Mouse (Mus musculus) layer of hippocampus, postnatal 10 days (tissue): Measurements from ENCODE around the gene Cadm4. TPM values are rescaled to one million over a fixed set of nuclear protein-coding genes. Genes with fewer than 3 reads are reported as not detected.

Experiments used
- DNase-seq, 2 experiments: peaks; one replicate each; pipeline ENCODE4 v3.0.0; 2021; ENCODE audit warnings: low spot score in 2 of 2
- long read RNA-seq: library from polyadenylated mRNA; stranded (forward); transcript quantifications from one replicate; pipeline ENCODE4 v2.0.0, GENCODE M21; 2023
- total RNA-seq, 2 experiments: library from RNA; stranded (reverse); gene quantifications; 2 replicates each; pipeline ENCODE4 v1.2.3; 2021

The Cadm4 gene
- total RNA-seq = 100 to 1,000 TPM; 269 to 279 TPM
- long read RNA-seq, partial matches to known transcripts = 2 of 17 reads
- long read RNA-seq, other reads (novel, unspliced or antisense) = 11 of 17 reads

DNA sequence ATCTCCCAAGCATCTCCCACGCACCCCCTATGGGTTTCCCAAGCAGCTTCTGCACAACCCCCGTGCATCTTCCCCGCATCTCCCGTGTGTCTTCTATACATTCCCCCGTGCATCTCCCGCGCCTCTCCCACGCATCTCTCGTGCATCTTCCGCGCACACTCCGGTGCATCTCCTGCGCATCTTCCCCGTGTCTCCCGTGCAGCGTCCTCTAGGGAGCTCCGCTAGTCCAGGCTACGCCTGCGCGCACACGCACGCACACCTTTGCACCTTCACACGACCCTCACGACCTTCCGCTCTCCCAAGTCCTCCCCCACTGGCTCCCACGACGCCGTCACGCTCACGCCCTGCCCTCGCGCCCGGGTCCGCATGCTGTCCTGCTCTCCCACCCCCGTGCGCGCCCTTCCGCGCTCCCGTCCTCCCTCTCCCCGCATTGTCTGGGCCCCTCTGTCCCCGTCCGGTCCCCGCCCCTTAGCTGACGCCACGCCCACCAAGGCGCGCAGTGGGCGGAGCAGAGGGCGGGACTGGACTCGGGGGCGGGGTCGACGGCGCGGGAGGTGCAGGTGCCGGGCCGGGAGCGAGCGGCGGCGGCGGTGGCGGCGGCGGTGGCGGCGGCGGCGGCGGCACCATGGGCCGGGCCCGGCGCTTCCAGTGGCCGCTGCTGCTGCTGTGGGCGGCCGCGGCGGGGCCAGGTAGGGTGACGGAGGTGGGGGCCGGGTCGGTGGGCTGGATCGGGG lies at the start of gene Cadm4:
Gene Cadm4 (plus strand): TSS at position 550 of the 734 bp plus-strand sequence.
- DNase-seq = peak; percentile 88 to 95

DNA sequence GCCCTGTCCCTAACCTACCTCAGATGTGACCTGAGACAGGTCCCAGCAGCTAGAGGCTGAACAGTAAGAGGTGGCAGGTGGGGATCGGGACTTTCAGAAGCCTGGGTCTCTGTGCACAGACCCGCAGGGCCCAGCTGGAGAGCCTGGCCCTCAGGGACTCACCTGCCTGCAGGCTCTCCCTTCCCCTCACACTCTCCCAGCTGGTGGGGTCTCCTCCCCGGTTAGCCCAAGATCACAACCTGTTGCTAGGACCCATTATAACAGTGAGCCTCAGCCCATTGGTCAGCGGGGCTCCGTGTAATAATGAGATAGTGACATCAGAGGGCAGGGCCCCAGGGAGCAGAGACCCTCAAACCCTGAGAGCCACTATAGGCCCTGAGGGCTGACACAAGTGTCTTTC lies 46.5 kb upstream of the Cadm4 start:
- DNase-seq = no peak

DNA sequence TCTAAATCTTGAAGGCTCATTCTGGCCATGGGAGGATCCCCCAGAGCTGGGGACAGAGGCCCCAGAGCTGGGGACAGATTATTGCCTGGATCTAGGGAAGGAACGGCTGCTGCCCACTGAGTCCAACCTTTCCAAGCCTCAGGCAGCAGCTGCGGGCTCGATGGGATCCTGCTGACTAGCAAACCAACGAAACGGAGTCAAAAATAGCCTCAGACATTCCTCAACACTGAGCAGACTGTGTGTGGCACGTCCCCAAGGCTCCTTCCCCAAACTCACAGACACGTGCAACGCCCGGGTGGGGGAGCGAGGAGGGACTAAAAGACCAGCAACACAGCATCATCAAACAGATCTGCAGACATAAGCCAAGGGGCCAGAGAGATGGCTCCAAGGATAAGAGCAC lies 43.8 kb upstream of the Cadm4 start:
- peak; percentile 22 to 39 for DNase-seq

DNA sequence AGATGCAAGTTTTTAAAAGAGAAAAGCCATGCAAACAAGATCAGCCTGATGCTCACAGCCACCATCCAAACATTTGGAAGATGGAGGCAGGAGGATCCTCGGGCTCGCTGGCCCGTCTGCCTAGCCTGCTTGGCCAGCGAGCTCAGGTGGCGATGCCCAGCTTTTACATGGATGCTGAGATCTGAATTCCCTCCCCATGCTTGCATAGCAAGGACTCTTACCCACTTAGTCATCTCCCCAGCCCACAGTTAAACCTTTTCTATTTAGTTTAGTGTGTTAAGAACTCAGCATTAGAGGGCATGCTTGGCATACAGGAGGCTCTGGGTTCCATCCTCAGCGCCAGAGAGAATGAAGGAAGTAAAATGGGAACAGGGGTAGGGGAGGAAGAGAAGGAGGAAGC lies 42.6 kb upstream of the Cadm4 start:
- no peak for DNase-seq

DNA sequence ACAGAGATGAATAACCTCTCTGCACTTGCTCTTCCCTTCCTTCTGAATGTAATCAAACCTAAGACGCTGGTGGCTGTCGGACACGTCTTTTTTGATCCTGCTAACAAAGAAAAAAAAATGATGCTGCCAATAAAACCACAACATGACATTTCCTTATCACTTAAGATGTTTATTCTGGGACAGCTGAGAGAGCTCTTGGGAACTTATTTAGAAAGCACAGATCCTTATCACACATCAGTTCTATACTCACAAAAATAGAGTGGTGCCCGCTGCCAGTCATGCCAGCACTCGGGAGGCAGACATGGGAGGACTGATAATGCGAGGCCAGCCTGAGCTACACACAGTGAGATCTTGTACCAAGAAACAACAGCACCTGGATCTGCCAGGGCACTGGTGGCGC lies 41.9 kb upstream of the Cadm4 start:
- no peak for DNase-seq

DNA sequence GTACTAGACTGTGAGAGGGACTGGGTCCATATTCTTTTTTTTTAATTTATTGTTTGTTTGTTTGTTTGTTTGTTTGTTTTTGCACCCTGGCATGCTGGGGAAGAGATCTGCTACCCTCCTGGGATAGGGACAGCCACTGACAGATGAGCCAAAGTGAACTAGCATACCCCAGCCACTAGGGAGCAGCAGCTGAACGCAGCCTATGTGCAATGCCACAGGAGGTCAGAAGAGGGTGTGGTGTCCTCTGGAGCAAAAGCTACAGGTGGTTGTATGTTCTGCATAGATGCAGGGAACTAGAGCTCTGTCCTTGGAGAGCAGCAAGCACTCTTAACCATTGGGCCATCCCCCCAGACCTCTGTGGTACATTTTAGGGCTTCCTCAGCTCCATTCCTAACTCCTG lies 40.0 kb upstream of the Cadm4 start:
- DNase-seq = peak; percentile 50 to 57

DNA sequence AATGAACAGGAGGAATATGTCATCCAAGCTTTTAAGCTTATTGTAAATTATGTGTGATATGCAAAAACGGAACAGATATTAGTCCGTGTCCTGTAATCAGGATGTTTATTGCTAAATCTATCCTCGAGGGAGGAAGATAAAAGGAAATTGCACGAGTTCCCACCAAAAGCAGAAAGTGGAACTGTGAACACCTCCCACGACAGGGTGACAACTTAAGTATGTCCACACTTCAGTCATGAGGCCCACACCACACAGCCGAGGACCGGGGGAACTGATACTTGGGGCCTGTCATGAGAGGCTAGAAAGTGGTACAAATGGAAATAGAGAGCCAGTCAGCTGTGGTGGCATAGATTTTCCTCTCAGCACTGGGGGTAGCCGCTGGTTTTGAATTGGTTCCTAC lies 39.5 kb upstream of the Cadm4 start:
- DNase-seq = no peak

DNA sequence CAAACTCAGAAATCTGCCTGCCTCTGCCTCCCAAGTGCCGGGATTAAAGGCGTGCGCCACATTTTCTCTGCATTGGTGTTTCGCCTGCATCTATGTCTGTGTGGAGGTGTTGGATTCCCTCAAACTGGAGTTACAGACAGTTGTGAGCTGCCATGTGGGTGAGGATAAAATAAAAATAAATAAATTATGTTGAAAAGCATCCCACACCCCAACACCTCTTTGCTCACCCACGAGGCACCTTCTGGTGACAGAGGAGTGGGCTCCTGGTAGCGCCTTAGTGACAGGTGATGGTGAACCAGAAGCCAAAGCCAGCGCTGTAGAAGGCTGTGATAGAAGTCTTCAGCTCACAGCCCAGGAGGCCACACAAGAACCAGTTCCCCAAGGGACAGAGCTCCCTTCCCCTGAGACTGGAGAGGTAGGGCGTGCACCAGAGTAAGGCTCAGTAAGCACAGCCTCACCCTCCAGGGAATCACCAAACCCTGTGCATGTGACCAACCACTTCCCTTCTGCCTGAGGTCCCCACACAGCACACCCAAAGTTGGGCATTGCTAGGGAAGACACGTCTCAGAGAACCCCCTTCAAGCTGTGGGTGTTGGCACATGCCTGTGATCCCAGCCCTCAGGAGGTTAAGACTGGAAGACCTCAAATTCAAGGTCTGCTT lies 36.4 kb upstream of the Cadm4 start:
- DNase-seq = no peak

DNA sequence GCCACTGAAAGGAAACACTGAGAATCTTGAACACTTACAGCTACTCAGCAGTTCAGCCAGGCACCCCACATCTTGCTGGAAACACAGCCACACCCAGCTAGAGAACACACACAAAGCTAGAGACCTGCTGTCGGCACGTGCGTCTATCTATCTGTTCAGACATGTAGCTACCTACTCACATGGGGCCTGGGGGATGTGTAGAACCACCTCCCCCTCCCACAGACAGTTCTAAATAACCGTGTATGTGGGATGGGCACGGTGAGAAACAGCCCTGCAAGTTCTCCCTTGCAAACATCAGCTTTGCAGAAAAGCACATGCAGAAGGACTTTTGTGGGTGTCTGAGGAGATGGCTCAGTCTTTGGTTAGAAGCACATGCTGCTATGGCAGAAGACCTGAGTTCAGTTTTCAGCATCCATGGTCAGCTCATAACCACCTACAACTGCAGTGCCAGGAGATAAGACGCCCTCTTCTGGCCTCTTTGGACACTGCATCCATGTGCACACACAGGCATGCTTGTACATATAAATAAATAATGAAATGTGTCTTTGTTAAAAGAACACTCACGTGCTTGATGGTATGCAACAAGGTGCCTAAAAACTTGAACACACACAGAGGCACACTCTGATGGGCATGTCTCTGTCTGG lies 35.0 kb upstream of the Cadm4 start:
- DNase-seq = no peak

DNA sequence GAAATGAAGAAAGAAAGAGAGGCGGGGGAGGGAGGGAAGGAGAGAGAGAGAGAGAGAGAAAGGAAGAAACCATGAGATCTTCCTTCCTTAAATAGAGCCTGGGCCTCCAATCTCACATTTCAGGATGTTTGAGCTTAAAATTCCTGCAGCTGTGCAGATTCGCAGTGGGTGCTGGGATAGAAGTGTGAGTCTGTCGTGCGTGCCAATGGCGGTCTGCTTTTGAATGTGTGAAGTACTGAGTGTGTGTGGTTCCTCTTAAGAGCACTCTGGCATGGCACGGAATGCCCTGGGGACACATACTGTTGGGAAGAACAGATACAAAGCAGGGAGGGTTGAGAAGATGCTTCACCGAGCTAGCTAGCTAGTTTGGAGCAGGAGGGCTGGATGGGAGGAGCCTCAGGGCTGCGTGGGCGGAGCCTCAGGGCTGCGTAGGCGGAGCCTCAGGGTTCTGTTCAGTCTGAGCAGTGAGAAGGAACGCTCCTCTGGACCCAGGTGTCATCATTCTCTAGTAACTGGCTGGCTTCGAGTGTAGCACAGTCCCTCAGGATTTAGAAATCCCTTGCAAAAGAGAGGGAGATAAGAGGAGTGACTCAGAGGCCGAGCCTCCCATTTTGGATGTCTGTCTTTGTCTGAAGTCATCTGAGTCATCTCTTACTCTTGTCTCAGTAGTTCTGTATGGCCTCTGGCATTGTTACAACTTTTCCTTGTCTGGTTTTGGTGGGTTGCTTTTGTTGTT lies 32.9 kb upstream of the Cadm4 start:
- no peak for DNase-seq

DNA sequence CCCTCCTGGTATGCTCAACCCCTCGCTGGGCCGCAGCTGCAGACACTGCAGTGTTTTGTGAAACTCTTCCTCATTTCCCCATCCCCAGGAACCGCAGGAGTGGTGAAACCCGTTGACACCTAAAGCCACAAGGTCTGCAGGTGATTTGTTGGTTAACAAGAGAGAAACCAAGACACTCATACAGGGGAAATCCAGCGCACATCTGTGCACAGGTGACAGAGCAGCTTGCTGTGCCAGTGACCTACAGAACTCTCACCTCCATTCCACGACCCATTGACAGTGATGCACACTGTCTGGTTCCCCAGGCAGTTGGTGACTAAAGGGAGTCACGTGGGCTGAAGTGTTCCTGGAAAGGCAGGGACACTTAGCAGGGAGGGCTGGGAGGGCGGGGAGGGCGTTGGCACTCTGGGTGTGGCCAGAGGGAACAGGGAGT lies 31.2 kb upstream of the Cadm4 start:
- DNase-seq = no peak

DNA sequence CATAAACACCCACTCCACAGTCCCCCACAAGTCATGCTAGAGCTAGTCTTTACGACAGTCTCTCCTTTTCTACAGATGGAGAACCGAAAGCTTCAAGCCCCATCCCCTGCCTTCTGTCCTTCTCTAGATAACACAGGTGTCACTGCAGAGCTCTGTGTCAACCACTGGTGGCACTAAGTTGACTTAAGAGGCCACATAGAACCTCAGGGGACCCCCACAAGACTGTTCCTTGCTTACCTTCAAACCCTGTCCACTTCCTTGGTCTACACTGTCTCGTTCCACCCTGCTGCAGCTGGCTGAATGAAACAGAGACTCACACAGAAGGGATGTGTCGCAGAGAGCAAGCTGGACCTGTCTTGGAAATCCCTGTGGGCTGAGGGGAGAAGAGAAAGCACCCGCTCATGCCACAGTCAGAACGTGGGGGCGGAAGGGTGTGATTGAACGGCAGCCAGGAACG lies 29.9 kb upstream of the Cadm4 start, which contains the start of gene Irgc1:
Gene Irgc1 (minus strand): TSS at position 443 of the 457 bp plus-strand sequence.
- no peak for DNase-seq

DNA sequence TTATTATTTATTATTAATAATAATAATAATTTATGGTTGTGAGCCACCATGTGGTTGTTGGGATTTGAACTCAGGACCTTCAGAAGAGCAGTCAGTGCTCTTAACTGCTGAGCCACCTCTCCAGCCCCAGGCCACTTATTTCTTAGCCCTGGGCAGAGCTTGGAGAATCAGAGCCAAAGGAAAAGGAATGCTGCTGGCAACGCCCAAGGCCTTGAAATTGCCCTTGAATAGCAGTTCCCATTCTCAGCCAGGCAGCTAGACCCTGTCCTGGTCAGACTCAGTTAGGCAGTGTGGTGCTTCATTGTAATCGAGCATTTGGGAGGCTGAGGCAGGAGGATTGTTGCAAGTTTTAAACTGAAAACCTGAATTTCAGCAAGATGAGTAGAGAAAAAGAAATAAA lies 27.6 kb upstream of the Cadm4 start:
- no peak for DNase-seq

DNA sequence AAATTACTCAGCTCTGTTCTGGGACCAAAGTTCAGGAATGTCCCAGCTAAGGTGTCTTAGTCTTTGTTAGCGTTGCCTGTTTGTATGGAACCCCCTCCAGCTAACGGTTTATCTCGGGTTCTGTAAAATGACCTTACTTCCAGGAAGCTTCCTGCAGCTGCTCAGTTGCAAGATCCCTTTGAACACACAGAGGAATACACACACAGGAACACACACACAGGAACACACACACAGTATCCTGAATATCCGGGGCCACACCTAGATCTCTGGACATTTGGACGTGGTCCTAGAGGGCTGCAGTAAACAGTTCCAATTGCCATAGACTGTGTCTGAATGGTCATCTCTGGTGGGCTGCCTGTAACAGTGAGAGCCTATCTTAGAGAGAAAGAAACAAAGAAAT lies 26.1 kb upstream of the Cadm4 start:
- DNase-seq = no peak

DNA sequence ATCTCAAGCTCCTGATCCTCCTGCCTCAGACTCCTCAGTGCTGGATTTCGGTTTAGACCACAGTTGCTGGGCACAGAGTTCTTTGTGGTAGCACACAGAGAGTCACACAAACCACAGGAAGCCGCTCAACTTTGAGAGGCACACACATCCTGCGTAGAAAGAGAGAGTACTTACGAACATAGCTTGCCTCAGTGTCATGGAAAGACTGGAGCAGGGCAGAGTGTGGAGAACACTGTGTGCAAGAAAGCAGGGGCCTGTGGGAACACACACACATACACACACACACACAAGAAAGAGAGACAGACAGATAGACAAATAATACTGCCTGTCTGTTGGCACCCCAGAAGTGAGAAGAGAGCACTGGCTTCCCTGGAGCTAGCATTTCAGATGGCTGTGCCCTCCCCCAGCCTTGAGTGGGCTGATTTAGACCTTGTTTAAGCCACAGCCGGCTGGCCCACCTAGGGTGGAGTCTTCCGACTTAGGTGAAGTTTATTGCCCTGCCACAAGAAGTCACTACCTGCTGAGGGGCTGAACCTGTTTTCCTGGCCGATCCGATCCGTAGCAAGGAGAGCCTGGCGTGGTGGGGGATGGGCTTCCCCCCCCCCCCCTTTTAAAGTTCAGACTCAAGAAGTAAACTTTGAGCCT lies 24.0 kb upstream of the Cadm4 start:
- no peak for DNase-seq

DNA sequence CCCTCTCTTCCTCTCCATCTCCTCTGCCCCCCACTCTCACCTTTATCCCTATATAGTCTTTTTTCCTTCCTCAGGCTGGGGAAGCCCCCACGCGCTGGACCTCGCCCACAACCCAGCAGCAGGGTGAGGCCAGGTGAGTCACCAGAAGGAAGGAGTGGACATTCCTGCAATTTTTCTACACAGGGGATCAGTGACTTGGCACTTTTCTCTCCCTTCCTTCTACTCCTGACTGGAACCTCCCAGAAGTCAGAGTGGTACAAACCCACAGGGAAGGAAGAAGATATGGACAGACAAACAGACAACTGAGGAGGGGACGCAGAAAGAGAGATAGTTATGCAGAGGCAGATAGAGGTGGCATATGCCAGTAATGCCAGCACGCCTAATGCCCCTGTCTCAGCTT lies 22.4 kb upstream of the Cadm4 start:
- DNase-seq = no peak

DNA sequence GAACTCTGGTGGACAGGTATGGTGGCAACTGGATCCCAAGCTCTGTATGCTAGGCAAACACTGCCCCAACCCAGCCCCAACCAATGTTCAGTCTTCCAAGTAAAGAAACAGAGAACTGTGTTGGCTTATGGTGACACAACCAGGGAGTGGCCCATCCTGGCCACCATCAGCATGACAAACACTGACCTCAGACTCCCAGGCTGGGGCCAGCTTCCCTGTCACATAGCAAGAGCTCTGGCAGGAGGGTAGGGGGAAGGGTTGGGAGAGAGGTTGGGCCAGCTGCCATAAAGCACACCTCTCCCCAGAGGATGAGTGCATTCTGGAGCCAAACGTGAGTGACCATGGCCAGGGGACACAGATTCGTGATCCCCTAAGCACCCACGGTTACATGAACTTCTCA lies 22.0 kb upstream of the Cadm4 start:
- no peak for DNase-seq

DNA sequence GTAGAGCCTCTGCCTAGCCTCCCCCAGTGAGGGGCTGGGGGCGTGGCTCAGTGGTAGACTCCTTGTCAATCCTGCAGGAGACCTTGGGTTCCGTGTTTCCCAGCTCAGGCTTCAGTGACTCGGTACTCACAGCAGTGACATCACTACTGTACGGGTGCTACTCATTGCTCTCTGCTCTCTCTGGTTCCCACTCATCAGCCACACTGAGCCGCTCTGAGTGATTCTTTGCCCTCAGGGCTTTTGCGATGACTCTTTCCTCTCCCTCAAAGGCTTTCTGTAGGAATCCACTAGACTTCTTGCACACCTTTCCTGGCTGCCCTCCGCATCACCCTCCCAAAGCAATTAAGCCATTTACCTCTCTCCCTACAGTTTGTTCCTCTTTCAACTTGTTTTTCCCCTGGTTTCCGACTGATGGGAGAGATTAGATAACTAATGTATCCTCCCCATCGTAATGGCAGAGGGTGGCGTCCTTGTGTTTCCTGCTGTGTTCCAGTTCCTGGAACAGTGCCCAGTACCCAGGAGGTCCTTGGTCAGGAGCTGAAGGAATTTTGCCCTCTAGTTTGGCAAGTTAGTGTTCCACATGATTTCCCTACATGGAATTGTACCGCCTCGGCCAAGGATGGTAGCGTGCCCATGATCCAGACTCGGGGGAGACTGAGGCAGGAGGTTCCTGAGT lies 20.3 kb upstream of the Cadm4 start:
- DNase-seq = no peak

DNA sequence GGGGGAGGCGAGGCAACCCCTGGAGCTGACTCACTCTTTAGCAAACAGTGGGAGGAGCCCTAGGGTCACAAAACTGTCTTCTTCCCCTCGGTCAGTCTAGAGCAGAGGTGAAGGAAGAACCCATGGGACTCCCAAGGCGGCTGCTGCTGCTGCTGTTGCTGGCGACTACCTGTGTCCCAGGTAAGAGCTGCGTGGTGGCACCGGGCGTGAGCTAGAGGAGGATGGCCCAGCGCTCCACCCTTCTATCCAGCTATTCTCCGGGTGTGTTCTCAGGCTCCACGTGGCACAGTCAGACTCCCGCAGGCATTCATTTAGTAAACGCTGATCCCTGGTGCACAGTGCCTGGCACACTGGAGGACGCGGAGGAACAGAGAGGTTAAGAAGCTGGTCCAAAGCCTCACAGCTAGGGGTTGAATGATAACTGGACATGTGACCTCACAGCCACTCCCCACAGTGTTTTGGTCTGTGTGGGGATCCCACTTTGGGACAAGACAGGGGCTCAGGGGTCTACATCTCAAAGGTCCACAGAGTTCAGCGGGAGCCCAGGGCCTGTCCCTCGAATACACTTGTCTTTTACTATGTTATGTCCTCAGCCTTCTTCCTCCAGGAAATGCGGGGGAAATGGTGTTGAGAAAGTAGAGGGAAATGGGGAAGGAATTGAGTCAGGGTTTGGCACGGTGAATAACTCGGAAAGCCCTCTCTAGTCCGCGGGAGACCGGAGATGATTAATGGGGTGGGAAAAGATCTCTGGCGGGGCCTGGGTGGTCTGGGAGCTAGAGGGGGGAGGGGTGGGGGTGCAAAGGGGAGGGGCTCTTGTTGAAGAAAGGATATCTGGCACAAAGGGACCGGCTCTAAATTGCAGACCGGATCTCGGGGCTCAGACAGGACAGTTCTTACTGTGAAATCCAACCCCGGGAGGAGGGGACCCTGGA lies 19.2 kb upstream of the Cadm4 start, which contains the start of gene Plaur:
Gene Plaur (plus strand): TSS at position 97 of the 932 bp plus-strand sequence.
- DNase-seq = no peak
